Mouse (Mus musculus) embryonic fibroblast, embryonic 13.5 days (primary cell): ENCODE results near the gene Rad54l2.
A peak's percentile ranks its signal among the peaks of the same experiment; 100 is the strongest.

ENCODE experiments used
- CTCF ChIP-seq: IDR thresholded peaks from 2 replicates; pipeline ENCODE4 v1.5.1; 2011; ENCODE audit warnings: mild to moderate bottlenecking, control low read depth, low read length, moderate library complexity, borderline replicate concordance; ENCODE audit not compliant: insufficient read depth
- POLR2A ChIP-seq: IDR thresholded peaks from 2 replicates; pipeline ENCODE4 v1.6.1; 2011; ENCODE audit warnings: low read depth, mild to moderate bottlenecking, control low read depth, low read length, moderate library complexity

DNA sequence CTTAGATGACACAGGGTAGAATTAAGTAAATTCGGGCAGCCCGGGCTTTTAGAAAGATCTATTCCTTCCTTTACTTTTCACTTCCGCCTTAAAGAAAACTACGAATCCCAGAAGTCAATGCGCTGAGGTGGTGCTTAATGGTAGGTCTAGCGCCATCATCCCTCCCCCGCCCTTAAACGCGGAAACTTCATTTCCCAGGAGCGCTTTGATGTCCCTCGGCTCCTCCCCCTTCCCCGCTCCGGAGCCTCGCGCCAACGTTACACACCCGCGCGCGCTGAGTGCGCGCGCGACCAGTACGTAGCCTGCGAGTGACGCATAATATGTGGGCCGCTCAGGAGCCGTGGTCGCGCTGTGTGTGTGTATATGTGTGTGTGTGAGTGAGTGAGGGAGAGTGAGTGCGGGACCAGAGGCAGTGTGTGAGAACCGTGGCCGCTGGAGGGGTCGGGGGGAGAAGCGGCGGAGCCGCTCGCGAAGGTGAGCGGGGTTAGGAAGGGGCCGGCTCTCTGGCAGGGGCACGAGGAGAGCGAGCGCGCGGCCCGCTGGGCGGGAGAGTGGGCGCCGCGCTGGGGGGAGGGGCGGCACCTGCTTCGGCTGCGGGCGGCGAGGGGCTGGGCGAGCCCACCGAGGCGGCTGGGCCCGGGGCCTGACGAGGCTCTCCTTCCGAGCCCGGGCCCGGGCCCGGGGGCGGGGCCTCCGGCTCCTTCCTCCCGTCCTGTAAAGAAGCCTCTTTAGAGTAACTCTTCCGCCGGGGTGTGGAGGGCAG, 32.8 kb upstream of the Rad54l2 start, which contains the start of gene Dcaf1:
- TF ChIP-seq CTCF (no peak), POLR2A (peak; percentile 79; the same call in 1 of the 2 replicates)
